Mouse (Mus musculus): ENCODE measurements around the gene Trpc3. TPM values are rescaled to one million over a fixed set of nuclear protein-coding genes. Genes with fewer than 3 reads are reported as not detected.
"Not testable (repeated sequence)": the region's sequence is repeated elsewhere in the genome, so short reads cannot be mapped to it uniquely, and the experiment has no call there.

Gene Trpc3
- polyA plus RNA-seq, 1 experiment from 2014 or later: 4.7 TPM

- H3K4me3 ChIP-seq (ENCODE audit: low read length): peak overlapping the region; percentile 90
- H3K9ac ChIP-seq (ENCODE audit: low read length): no peak overlapping the region
- H3K4me1 ChIP-seq (ENCODE audit: control insufficient read depth, insufficient read depth, low read length): peaks cover 7% of the 10 kb centered on the region; the same call in 1 of the 2 replicates
- no peak for ATAC-seq (replicated peaks; ENCODE audit: extremely low read depth, insufficient read depth, low FRiP score)
- no peaks in the 10 kb centered on the region for H3K27me3 ChIP-seq (ENCODE audit: control insufficient read depth, insufficient read depth, low read length)
- H3K4me2 ChIP-seq (ENCODE audit: low read depth, low read length): peak overlapping the region; percentile 87
- H3K9me3 ChIP-seq (replicated peaks; ENCODE audit: control insufficient read depth, low read length): no peaks in the 10 kb centered on the region
- no peak overlapping the region for H3K27ac ChIP-seq (ENCODE audit: low read length)
- 63% methylated on average over 5 of the region's 5 CpGs for WGBS
- no peaks in the 10 kb centered on the region for H3K36me3 ChIP-seq (ENCODE audit: control insufficient read depth, insufficient read depth)
Measured at GRCm38 (mm10) chr3:36613908-36614255, 76.1 kb downstream of the Trpc3 start.

- peak within 1 kb of the TSS; percentile 90 for H3K4me3 ChIP-seq (ENCODE audit: low read length)
- H3K27ac ChIP-seq (ENCODE audit: low read length): peak within 1 kb of the TSS; percentile 74
- H3K9ac ChIP-seq (ENCODE audit: low read length): peak within 1 kb of the TSS; percentile 85
- peak; percentile 99 for ATAC-seq (replicated peaks; ENCODE audit: extremely low read depth, insufficient read depth, low FRiP score)
- H3K4me1 ChIP-seq (ENCODE audit: control insufficient read depth, insufficient read depth, low read length): peaks cover 7% of the 10 kb centered on the region; the same call in 1 of the 2 replicates
- no peaks in the 10 kb centered on the region for H3K27me3 ChIP-seq (ENCODE audit: control insufficient read depth, insufficient read depth, low read length)
- no peaks in the 10 kb centered on the region for H3K9me3 ChIP-seq (replicated peaks; ENCODE audit: control insufficient read depth, low read length)
- WGBS: 4% methylated on average over 37 of the region's 38 CpGs
- H3K4me2 ChIP-seq (ENCODE audit: low read depth, low read length): peak within 1 kb of the TSS; percentile 87
- no peaks in the 10 kb centered on the region for H3K36me3 ChIP-seq (ENCODE audit: control insufficient read depth, insufficient read depth)
Measured at GRCm38 (mm10) chr3:36613202-36613907, 76.6 kb downstream of the Trpc3 start, which contains the start of gene Bbs7. Bbs7 (minus strand) TSS chr3:36613477.

- Histone ChIP-seq H3K4me1 (ENCODE audit: control insufficient read depth, insufficient read depth, low read length) (peaks cover 7% of the 10 kb centered on the region; the same call in 1 of the 2 replicates), H3K4me3 (ENCODE audit: low read length) (peak overlapping the region; percentile 90), H3K27ac (ENCODE audit: low read length) (peak overlapping the region; percentile 74), H3K9me3 (replicated peaks; ENCODE audit: control insufficient read depth, low read length) (no peaks in the 10 kb centered on the region), H3K36me3 (ENCODE audit: control insufficient read depth, insufficient read depth) (no peaks in the 10 kb centered on the region), H3K9ac (ENCODE audit: low read length) (peak overlapping the region; percentile 85), H3K4me2 (ENCODE audit: low read depth, low read length) (peak overlapping the region; percentile 87), H3K27me3 (ENCODE audit: control insufficient read depth, insufficient read depth, low read length) (no peaks in the 10 kb centered on the region)
- peak; percentile 11; the same call in 1 of the 2 replicates for ATAC-seq (replicated peaks; ENCODE audit: extremely low read depth, insufficient read depth, low FRiP score)
- WGBS: 7% methylated on average over 6 of the region's 6 CpGs
Measured at GRCm38 (mm10) chr3:36612687-36613086, 77.3 kb downstream of the Trpc3 start.

- ATAC-seq (replicated peaks; ENCODE audit: extremely low read depth, insufficient read depth, low FRiP score): no peak
Measured at GRCm38 (mm10) chr3:36605894-36606783, 83.8 kb downstream of the Trpc3 start.

GRCm38 (mm10) chr3:36599773-36600172, 90.2 kb downstream of the Trpc3 start:
- H3K27ac ChIP-seq (ENCODE audit: low read length); H3K27me3 ChIP-seq (ENCODE audit: control insufficient read depth, insufficient read depth, low read length); H3K9ac ChIP-seq (ENCODE audit: low read length); ATAC-seq (replicated peaks; ENCODE audit: extremely low read depth, insufficient read depth, low FRiP score); H3K9me3 ChIP-seq (replicated peaks; ENCODE audit: control insufficient read depth, low read length); H3K4me3 ChIP-seq (ENCODE audit: low read length); H3K4me2 ChIP-seq (ENCODE audit: low read depth, low read length); H3K36me3 ChIP-seq (ENCODE audit: control insufficient read depth, insufficient read depth); H3K4me1 ChIP-seq (ENCODE audit: control insufficient read depth, insufficient read depth, low read length): not testable (repeated sequence)
- WGBS: 85% methylated on average over 9 of the region's 9 CpGs

More at GRCm38 (mm10) chr3:36605894-36606783, 83.8 kb downstream of the Trpc3 start:
- WGBS: 51% methylated on average over 7 of the region's 7 CpGs
- Histone ChIP-seq H3K4me2 (ENCODE audit: low read depth, low read length) (no peak overlapping the region), H3K36me3 (ENCODE audit: control insufficient read depth, insufficient read depth) (0 out of 2 replicates have a peak, but pooled peaks cover 2% of the 10 kb centered on the region), H3K27ac (ENCODE audit: low read length) (no peak overlapping the region), H3K4me1 (ENCODE audit: control insufficient read depth, insufficient read depth, low read length) (no peaks in the 10 kb centered on the region), H3K9ac (ENCODE audit: low read length) (no peak overlapping the region), H3K4me3 (ENCODE audit: low read length) (no peak overlapping the region), H3K27me3 (ENCODE audit: control insufficient read depth, insufficient read depth, low read length) (no peaks in the 10 kb centered on the region), H3K9me3 (replicated peaks; ENCODE audit: control insufficient read depth, low read length) (no peaks in the 10 kb centered on the region)

GRCm38 (mm10) chr3:36598811-36599210, 91.2 kb downstream of the Trpc3 start:
- Histone ChIP-seq H3K36me3 (ENCODE audit: control insufficient read depth, insufficient read depth) (no peaks in the 10 kb centered on the region; the same call in 1 of the 2 replicates), H3K27ac (ENCODE audit: low read length) (no peak overlapping the region), H3K4me3 (ENCODE audit: low read length) (no peak overlapping the region), H3K4me2 (ENCODE audit: low read depth, low read length) (no peak overlapping the region), H3K4me1 (ENCODE audit: control insufficient read depth, insufficient read depth, low read length) (no peaks in the 10 kb centered on the region), H3K9ac (ENCODE audit: low read length) (no peak overlapping the region), H3K9me3 (replicated peaks; ENCODE audit: control insufficient read depth, low read length) (no peaks in the 10 kb centered on the region), H3K27me3 (ENCODE audit: control insufficient read depth, insufficient read depth, low read length) (no peaks in the 10 kb centered on the region)
- WGBS: 66% methylated on average over 3 of the region's 3 CpGs
- no peak for ATAC-seq (replicated peaks; ENCODE audit: extremely low read depth, insufficient read depth, low FRiP score)

GRCm38 (mm10) chr3:36571827-36572378, 118.1 kb downstream of the Trpc3 start, which contains the start of gene Ccna2:
Ccna2 (minus strand) TSS chr3:36572150.
- no peaks in the 10 kb centered on the region for H3K9me3 ChIP-seq (replicated peaks; ENCODE audit: control insufficient read depth, low read length)
- peak within 1 kb of the TSS; percentile 80 for H3K27ac ChIP-seq (ENCODE audit: low read length)
- peaks cover 23% of the 10 kb centered on the region for H3K4me1 ChIP-seq (ENCODE audit: control insufficient read depth, insufficient read depth, low read length)
- H3K9ac ChIP-seq (ENCODE audit: low read length): peak within 1 kb of the TSS; percentile 84
- peaks cover 18% of the 10 kb centered on the region for H3K36me3 ChIP-seq (ENCODE audit: control insufficient read depth, insufficient read depth)
- under 1% methylated on average over 59 of the region's 60 CpGs for WGBS
- H3K27me3 ChIP-seq (ENCODE audit: control insufficient read depth, insufficient read depth, low read length): no peaks in the 10 kb centered on the region
- peak within 1 kb of the TSS; percentile 77 for H3K4me2 ChIP-seq (ENCODE audit: low read depth, low read length)
- peak within 1 kb of the TSS; percentile 89 for H3K4me3 ChIP-seq (ENCODE audit: low read length)
- peak; percentile 99 for ATAC-seq (replicated peaks; ENCODE audit: extremely low read depth, insufficient read depth, low FRiP score)

GRCm38 (mm10) chr3:36571361-36571826, 118.6 kb downstream of the Trpc3 start:
- peak overlapping the region; percentile 89 for H3K4me3 ChIP-seq (ENCODE audit: low read length)
- under 1% methylated on average over 46 of the region's 46 CpGs for WGBS
- H3K36me3 ChIP-seq (ENCODE audit: control insufficient read depth, insufficient read depth): peaks cover 23% of the 10 kb centered on the region
- peak overlapping the region; percentile 84 for H3K9ac ChIP-seq (ENCODE audit: low read length)
- H3K27ac ChIP-seq (ENCODE audit: low read length): peak overlapping the region; percentile 78
- no peak; the same call in 1 of the 2 replicates for ATAC-seq (replicated peaks; ENCODE audit: extremely low read depth, insufficient read depth, low FRiP score)
- H3K4me1 ChIP-seq (ENCODE audit: control insufficient read depth, insufficient read depth, low read length): peaks cover 23% of the 10 kb centered on the region
- no peaks in the 10 kb centered on the region for H3K9me3 ChIP-seq (replicated peaks; ENCODE audit: control insufficient read depth, low read length)
- H3K27me3 ChIP-seq (ENCODE audit: control insufficient read depth, insufficient read depth, low read length): no peaks in the 10 kb centered on the region
- peak overlapping the region; percentile 77 for H3K4me2 ChIP-seq (ENCODE audit: low read depth, low read length)

Measured in heart, embryonic 16.5 days (tissue).